Mouse (Mus musculus): ENCODE measurements around the gene Fbxl20.

Gene Fbxl20

GRCm38 (mm10) chr11:98086574-98086973, 63.6 kb downstream of the Fbxl20 start:
- DNase-seq: no peak

- DNase-seq: peak; percentile 38
These were observed 64.1 kb downstream of the Fbxl20 start for GRCm38 (mm10) chr11:98086141-98086540.

- no peak for DNase-seq
These were observed 67.5 kb downstream of the Fbxl20 start for GRCm38 (mm10) chr11:98082745-98083144.

GRCm38 (mm10) chr11:98080450-98080849, 69.8 kb downstream of the Fbxl20 start:
- DNase-seq: no peak

GRCm38 (mm10) chr11:98077086-98077485, 73.1 kb downstream of the Fbxl20 start:
- DNase-seq: no peak

- peak; percentile 87 for DNase-seq
These were observed 74.9 kb downstream of the Fbxl20 start for GRCm38 (mm10) chr11:98075195-98075808.

GRCm38 (mm10) chr11:98073442-98073841, 76.8 kb downstream of the Fbxl20 start:
- DNase-seq: no peak

GRCm38 (mm10) chr11:98067255-98067654, 82.9 kb downstream of the Fbxl20 start:
- no peak for DNase-seq

- DNase-seq: no peak
These were observed 84.0 kb downstream of the Fbxl20 start for GRCm38 (mm10) chr11:98066201-98066600.

GRCm38 (mm10) chr11:98061904-98062562, 88.2 kb downstream of the Fbxl20 start:
- DNase-seq: no peak

GRCm38 (mm10) chr11:98061441-98061840, 88.8 kb downstream of the Fbxl20 start:
- DNase-seq: no peak

GRCm38 (mm10) chr11:98060104-98060692, 90.0 kb downstream of the Fbxl20 start:
- no peak for DNase-seq

GRCm38 (mm10) chr11:98059662-98060061, 90.5 kb downstream of the Fbxl20 start:
- no peak for DNase-seq

GRCm38 (mm10) chr11:98057998-98058397, 92.2 kb downstream of the Fbxl20 start:
- no peak for DNase-seq

GRCm38 (mm10) chr11:98057466-98057865, 92.7 kb downstream of the Fbxl20 start:
- DNase-seq: no peak

GRCm38 (mm10) chr11:98052989-98053834, 97.0 kb downstream of the Fbxl20 start, which contains the start of gene Stac2:
Gene Stac2 (minus strand): TSS chr11:98053462.
- DNase-seq: no peak

GRCm38 (mm10) chr11:98052129-98052988, 97.8 kb downstream of the Fbxl20 start:
- DNase-seq: no peak

GRCm38 (mm10) chr11:98051611-98052128, 98.5 kb downstream of the Fbxl20 start:
- no peak for DNase-seq

- DNase-seq: no peak
These were observed 99.3 kb downstream of the Fbxl20 start for GRCm38 (mm10) chr11:98050940-98051339.

GRCm38 (mm10) chr11:98050520-98050815, 99.7 kb downstream of the Fbxl20 start:
- DNase-seq: no peak

- no peak for DNase-seq
These were observed 100.3 kb downstream of the Fbxl20 start for GRCm38 (mm10) chr11:98049672-98050519.
